Mouse (Mus musculus): ENCODE data around the gene Sntg2.

Sntg2 gene

GRCm38 (mm10) chr12:30372933-30373501, at the start of gene Sntg2:
Sntg2 (minus strand) TSS chr12:30373375.
- 1% methylated on average over 38 of the region's 39 CpGs for WGBS

GRCm38 (mm10) chr12:30416547-30416946, 43.4 kb upstream of the Sntg2 start:
- 96% methylated on average over 8 of the region's 8 CpGs for WGBS

DNA sequence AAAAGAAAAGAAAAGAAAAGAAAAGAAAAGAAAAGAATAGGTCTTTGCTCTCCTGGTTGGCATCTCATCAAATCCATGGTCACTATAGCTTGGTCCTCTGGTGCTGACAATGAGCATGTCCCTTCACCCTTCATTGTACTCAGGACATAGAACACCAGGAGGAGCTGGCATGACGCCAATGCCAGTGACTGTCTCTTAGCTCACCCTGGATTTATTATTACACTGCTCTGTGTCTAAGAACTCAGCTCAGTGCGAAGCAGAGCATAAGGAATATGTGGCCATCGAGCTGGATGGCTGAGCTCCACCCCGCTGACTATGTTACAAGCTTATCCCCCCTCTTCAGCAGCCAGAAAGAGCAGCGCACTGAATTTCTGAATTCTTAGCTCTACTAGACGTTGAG, 42.8 kb upstream of the Sntg2 start:
- 67% methylated on average over 6 of the region's 6 CpGs for WGBS

DNA sequence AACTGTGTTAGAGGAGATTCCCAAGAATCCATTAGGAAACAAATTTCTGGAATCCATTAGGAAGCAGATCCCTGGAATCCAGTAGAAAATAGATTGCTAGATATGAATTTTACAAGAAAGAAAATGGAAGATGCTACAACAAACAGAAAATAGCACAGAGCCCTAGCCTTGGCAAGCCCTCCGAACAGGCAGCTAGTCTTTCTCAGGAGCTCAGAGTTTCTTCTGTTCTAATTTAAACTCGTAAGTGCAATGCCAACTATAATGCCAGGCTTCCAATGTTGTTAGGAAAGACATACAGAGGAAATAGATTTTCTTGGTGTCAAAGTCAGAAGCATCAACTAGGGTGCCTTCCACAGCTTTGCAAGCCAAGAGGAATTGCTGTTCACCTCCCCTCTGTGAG, 27.4 kb upstream of the Sntg2 start:
- WGBS = 45% methylated on average over 2 of the region's 2 CpGs

- 74% methylated on average over 2 of the region's 2 CpGs for WGBS
These were observed 26.9 kb upstream of the Sntg2 start for GRCm38 (mm10) chr12:30400114-30400513.

DNA sequence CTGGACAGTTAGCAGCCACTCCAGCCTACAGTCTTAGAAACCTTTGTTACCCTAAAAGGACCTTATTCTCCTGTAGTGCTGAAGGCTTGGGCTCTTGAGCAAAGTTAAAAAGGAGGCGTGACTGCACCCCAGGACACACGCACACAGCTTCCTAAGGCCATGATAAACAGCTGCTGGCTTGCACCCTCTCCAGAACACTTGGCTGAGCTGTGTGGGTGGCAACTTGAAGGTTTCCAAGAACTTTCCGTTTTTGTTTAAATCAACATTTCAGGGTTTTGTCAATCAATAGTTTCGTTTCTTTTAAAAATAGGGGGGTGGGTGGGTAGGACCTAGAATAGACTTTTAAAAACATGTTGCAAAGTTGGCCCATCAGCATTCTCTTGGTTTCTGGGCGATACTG, 882 bp downstream of the Sntg2 start:
- WGBS = 19% methylated on average over 5 of the region's 5 CpGs

- 10% methylated on average over 6 of the region's 6 CpGs for WGBS
These were observed 3.4 kb downstream of the Sntg2 start for GRCm38 (mm10) chr12:30369786-30370185.

DNA sequence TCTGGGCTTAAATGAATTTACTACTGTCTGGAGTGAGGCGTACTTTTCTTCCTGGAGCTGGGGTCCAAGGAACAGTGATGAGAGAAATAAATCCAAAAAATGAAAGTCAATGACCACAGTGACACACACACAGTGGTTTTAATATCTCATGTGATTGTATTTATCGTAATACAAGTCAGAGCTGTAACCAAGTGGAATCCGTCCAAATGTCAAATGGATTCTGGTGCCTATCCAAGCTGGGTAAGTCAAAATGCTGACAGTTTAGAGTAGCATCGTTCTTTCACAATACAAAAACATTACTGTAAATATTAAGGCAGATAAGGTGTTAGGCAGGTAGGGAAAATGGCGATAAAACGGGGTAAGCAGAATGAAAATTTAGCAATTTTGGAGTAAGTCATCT, 4.0 kb downstream of the Sntg2 start:
- 69% methylated on average over 6 of the region's 6 CpGs for WGBS

GRCm38 (mm10) chr12:30362306-30362705, 10.9 kb downstream of the Sntg2 start:
- 83% methylated on average over 2 of the region's 2 CpGs for WGBS

DNA sequence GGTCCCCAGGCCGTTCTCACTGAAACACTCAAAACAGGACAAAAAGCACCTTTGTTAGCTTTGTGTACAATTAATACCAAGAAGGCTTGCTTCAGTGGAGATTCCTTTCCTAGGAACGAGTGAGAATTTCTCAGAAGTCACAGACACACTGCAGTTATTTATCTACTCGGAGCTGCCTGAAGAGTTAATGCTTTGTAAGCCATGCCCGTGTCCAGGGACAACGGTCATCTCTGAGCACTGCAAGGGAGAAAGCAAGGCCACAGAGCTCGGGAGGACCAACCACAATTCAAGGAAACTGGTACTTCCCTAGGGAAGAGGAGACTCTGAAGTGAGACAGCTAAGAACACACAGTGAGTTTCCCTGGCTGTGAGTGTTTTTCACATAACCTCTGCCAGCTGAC, 15.5 kb downstream of the Sntg2 start:
- 53% methylated on average over 6 of the region's 6 CpGs for WGBS

GRCm38 (mm10) chr12:30352393-30352792, 20.8 kb downstream of the Sntg2 start:
- WGBS = 69% methylated on average over 2 of the region's 2 CpGs

DNA sequence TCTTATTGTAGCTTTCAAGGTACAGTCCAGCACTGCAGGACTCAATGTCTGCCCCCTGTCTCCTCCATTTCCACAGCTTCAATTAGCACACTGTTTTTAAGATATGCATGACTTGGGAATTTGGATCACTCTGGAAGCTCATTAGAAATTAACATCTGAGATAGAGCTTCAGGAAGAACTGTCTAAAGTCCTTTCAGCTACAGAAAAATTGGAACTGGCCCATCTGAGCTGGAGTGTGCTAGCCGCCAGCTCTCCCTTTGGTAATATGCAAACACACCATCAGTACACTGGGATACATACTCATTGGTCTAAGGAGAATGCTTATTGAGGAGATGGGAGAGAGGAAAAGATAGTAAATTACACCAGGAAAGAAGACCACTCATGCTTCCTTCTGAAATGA, 25.1 kb downstream of the Sntg2 start:
- WGBS = 71% methylated on average over 1 of the region's 1 CpGs

- 42% methylated on average over 4 of the region's 4 CpGs for WGBS
These were observed 25.9 kb downstream of the Sntg2 start for GRCm38 (mm10) chr12:30347284-30347683.

DNA sequence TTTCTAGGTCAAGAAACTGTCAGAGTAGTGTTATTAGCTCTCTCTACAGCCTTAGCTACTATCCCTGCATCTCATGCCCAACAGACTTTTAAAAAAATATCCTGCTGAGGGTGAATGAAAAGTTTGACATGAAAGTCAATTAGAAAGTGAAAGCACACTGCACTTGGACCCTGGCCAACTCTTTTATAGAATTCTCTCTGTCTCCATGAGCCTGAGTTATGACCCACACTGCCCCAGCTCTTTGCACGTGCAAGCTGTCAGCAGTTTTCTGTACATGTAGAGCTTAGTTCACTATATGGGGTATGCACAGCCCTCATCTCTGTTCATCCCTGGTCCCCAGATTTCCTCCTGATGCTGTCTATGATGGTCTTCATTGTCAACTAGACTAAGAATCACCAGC, 28.4 kb downstream of the Sntg2 start:
- 47% methylated on average over 1 of the region's 1 CpGs for WGBS

DNA sequence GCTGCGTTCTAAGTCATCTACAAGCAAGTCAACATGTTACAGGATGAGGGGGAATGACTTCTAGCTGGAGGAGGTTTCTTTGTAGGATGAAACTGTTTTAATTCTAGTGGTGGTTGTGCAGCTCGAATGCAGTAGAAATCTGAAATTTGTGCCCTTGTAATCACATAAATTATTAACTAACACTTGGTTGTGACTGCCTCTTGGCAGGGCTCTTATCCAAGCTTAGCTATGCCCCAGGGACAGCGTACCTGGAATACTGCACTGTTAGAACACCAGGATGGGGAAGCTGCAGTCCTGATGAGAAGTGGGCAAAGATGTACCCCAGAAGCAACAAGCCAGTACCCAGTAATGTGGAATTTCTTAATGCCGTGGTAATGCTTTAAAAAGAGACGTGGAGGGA, 36.9 kb downstream of the Sntg2 start:
- 80% methylated on average over 5 of the region's 5 CpGs for WGBS

DNA sequence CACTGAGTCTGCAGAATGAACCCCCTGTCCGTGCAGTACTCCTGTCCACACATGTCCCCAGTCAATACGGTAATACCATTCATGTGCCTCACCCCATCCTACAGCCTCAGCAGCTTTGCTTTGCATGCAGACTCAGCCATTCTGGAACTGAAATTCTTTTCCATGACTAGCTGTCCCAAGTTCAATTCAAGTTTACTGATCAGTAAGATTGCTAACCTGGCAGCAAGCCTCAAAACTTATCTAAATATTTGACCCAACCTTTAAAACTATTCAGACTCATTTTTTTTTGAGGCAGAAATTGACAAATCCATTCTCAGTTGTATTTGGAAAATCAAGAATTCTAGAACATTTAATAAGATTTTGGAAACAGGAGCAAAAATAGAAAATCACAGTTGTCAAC, 38.7 kb downstream of the Sntg2 start:
- WGBS = 91% methylated on average over 2 of the region's 2 CpGs

GRCm38 (mm10) chr12:30317971-30318370, 55.2 kb downstream of the Sntg2 start:
- 67% methylated on average over 2 of the region's 2 CpGs for WGBS

- 29% methylated on average over 5 of the region's 5 CpGs for WGBS
These were observed 64.8 kb downstream of the Sntg2 start for GRCm38 (mm10) chr12:30308197-30308939.

DNA sequence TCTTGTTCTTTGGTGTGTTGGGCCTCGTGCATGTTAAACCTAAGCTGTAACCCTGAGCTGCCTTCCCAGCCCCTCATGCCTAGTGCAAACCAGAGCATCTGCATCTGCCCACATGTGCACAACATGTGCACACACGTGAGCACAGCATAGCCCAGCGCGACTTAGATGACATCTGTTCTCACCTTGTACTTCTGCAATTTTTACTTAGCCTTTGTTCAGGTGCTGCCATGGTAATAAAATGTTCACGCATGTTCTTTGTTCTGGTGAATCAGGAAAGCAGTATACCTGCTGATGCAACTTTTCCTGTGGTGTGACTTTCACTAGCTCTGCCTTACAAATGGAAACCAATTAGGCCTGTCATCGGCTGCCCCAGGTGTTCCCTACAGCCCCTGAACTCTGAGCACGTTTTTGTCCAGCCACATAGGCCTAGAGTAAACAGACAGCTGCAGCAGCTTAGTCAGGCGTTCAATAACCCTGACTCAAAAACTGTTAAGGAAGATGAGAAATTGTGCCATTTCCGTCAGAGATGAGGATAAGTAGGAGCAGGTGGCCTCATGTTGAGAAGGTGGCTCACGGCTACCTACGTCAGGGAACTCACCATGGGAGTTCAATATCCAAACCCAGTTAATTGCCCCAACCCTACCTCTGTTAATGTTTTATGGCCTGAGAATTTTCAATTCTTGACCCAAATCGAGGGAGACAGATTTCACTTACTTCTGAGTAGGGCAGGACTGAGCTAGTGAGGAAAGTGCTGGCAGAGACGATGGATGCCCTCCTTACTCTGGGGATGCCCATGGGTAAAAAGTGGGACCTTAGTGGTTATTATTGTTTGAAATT, 80.2 kb downstream of the Sntg2 start:
- WGBS = 84% methylated on average over 13 of the region's 13 CpGs

DNA sequence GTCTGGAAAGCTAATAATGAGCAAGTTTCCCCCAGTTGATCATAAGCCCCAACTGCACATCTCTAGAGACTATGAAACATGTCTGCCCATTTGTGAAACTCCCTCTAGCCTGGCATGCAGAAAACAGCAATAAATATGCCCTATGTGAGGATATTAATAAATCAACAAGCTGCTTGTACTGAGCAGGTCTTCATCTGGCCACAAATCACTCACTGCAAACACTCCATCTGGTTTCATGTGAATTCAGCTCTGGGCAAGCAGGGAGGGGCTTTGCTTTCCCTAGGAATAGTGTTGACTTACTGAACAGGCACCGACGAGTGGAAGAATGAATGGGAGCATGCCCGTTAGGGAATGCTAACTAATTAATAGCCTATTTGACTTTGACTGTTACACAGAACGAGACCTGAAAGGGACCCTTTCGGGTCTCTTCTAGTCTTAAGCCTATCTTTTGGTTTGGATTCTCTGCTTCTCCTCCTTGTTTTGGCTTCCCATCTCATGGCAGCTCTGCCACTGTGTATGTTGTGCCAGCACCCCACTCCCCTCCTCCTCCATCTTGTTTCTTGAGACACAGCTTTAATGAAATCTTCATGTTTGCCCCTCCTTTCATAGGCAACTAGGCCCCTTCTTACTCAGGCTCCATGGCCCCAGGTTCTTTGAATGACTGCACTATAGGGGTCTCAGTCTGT, 86.1 kb downstream of the Sntg2 start:
- 57% methylated on average over 5 of the region's 5 CpGs for WGBS

DNA sequence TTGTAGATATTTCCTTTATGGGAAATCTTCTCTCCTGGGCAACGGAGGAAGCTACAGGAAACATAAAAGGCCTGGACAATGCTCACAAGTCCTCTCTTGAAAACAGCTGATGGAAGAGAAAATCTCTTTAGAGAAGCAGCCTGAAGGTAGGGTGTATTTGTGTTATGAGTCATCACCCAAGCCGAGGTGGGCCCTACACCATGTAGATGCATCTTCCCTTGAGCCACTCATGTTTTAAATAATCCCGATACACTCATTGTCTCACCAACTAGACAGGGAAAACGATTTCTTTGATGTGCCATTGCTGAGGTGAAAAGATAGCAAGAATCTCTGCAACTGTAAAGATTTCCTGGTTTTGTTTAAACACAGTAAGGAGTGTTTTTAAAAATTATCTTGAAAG, 89.4 kb downstream of the Sntg2 start:
- 64% methylated on average over 4 of the region's 4 CpGs for WGBS

All from cerebral cortex, adult 2 months (tissue).